Mouse (Mus musculus) liver, postnatal 0 days (tissue): ENCODE data around the gene Rab34.

ENCODE experiments used
- CTCF ChIP-seq: sonication (generic); IDR thresholded peaks from 2 replicates; pipeline ENCODE4 v1.5.1; 2016; ENCODE audit warnings: antibody characterized with exemption, low read depth
- EP300 ChIP-seq: IDR thresholded peaks from 2 replicates; pipeline ENCODE4 v1.6.1; 2016; ENCODE audit warnings: antibody characterized with exemption, low read depth, mild to moderate bottlenecking

DNA sequence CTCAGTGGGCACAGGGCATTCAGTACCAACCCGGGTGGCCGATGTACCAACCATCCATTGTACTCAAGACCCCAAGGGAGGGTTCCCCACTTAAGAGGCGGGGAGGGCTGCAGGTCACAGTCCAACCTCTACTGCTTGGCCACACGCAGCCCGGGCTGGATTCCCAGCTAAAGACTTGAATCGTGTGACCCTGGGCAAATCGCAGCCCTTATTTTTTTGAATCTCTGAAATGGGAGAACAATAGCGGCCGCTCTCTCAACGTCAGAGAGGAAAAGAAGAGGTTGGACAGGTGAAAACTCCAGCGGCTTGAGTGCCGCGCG, 23.7 kb upstream of the Rab34 start:
- TF ChIP-seq CTCF = no peak
- no peak for TF ChIP-seq EP300
